Mouse (Mus musculus) adrenal gland, adult 10 weeks (tissue): ENCODE measurements around the gene Ubqln3. TPM values are rescaled to one million over a fixed set of nuclear protein-coding genes. Genes with fewer than 3 reads are reported as not detected.

Source experiments
- polyA plus RNA-seq: library from polyadenylated mRNA; stranded (reverse); fragments of 350-450 nt; fragmentation: Illumina TruSeq; extraction: RNeasy Lipid Tissue Mini Kit (QIAGEN cat#74804); gene quantifications from one replicate; pipeline ENCODE4 v1.2.3, GENCODE M21; 2014; ENCODE audit warnings: low read depth, low replicate concordance

The Ubqln3 gene
- not detected for polyA plus RNA-seq

DNA sequence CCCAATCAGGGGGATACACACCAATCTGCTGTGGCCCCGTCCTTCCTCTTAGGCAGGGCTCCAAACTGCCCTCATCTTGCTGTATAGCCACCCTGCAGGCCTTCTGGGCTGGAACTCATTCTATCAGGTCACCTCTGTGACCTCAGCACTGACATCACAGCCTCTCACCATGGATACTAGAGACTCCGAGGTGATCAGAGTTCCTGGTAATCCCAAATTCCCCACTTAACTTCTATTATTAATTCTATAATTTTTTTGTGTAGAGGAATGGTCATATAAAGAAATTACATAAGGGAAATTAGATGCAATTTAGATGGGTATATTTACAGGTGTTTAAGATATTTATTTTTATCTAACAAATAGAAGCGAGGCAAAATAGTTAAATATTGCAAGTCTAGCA is at the start of gene Ubqln3:
Gene Ubqln3, minus strand, starts transcription at position 101 of the 400 bp plus-strand sequence.

DNA sequence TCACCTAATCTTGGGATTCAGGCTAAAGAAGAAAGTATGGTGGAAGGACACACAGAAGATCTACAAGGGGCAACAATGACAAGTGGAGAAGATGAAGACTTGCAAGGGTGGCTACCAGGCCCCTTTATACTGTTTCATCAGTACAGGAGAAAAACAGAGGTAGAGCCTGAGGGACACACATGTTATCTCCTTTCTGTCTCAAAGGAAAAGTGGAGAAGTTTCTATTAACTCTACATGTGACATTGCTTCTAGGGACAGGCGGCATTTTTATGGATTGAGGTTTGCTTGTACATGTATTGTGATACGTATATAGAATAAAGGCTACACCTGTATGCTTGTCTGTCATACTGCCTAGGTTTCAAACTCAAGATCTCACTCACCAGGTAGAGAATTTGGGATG is 40.2 kb upstream of the Ubqln3 start, which contains the start of gene Olfr648:
Gene Olfr648, minus strand, starts transcription at position 101 of the 400 bp plus-strand sequence.

DNA sequence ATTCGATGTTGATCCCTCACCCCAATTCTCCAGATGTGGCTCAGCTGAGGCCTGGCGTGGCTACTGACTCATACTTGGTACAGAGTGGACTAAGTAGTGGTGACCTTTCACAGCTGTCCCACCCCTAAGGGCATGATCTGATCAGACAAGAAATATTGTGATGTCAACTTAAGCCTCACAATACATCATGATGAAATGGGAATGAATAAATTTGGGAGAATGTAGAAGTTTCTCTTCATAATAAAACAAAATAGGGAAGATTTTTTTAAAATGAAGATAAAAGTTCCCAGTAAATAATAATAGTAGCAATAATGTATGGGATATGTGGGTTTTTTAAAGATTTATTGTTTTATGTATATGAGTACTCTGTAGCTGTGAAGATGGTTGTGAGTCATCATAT is 7.4 kb upstream of the Ubqln3 start, which contains the start of gene Ubqlnl:
Gene Ubqlnl, minus strand, starts transcription at position 101 of the 400 bp plus-strand sequence.

DNA sequence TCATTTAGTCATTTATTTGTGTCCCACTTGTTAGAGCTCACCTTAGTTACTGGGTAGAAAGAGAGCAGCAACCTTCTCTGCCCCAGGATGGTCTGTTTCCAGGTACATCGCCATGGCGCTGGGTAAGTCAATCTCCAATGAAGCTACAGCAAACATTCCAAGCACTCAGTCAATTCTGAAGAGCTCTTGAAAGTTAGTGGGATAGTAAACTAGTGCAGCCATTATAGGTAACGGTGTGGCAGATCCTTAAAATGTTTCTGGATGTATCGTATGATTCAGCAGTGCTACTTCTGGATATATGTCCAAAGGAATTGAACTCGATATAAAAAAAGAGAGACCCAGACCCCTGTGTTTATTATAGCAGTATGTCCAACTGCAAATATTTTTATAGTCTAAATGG is 5.8 kb downstream of the Ubqln3 start, which contains the start of gene Olfr643:
Gene Olfr643, minus strand, starts transcription at position 101 of the 400 bp plus-strand sequence.

DNA sequence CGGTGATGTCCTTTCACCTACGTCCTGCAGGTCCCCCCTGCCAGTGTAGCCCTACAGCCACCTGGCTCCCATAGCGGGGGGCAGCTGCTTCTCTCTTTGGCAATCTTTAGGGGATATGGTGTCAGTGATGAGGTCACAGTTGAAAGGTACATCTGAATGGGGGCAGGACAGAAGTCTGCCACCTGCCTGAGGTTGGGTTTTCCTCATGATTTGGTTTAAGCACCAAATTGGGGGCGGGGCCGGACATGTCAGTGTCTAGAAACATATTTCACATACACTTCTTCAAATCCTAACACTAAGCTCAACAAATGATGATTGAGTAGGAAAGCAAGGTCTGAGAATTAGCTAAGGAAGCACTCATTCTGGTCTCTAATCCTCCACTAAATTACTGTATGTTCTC is 13.4 kb downstream of the Ubqln3 start, which contains the start of gene Ubqln5:
Gene Ubqln5, minus strand, starts transcription at position 101 of the 400 bp plus-strand sequence.

DNA sequence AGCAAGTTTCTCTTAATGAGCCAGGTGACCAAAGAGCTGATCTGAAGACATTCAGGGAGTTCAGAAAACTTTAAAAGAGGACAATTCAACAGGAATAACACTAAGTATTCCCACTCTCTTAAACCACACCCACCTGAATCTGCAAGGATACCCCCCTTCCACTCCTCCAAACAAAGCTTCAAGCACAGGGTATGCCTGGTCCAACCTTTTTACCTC is 38.4 kb downstream of the Ubqln3 start, which contains the start of gene Olfr646:
Gene Olfr646, plus strand, starts transcription at position 117 of the 216 bp plus-strand sequence.

Other genes with a start within 250 kb of the Ubqln3 start
- not detected for gene Olfr64, start 248.8 kb downstream of the Ubqln3 start, polyA plus RNA-seq
- not detected for gene Olfr65, start 239.8 kb downstream of the Ubqln3 start, polyA plus RNA-seq
- not detected for gene Olfr631, start 214.5 kb downstream of the Ubqln3 start, polyA plus RNA-seq
- gene Olfr632, start 208.9 kb downstream of the Ubqln3 start, polyA plus RNA-seq, result not detected
- not detected for gene Olfr633, start 198.8 kb downstream of the Ubqln3 start, polyA plus RNA-seq
- not detected for gene Olfr635, start 172.1 kb downstream of the Ubqln3 start, polyA plus RNA-seq
- gene Olfr638, start 144.5 kb downstream of the Ubqln3 start, polyA plus RNA-seq, result not detected
- not detected for gene Olfr639, start 126.0 kb downstream of the Ubqln3 start, polyA plus RNA-seq
- gene Olfr640, start 117.7 kb downstream of the Ubqln3 start, polyA plus RNA-seq, result not detected
- gene Olfr641, start 107.8 kb downstream of the Ubqln3 start, polyA plus RNA-seq, result not detected
- gene Olfr642, start 90.6 kb downstream of the Ubqln3 start, polyA plus RNA-seq, result not detected
- not detected for gene 4930516K23Rik, start 81.8 kb downstream of the Ubqln3 start, polyA plus RNA-seq
- gene Olfr644, start 71.4 kb downstream of the Ubqln3 start, polyA plus RNA-seq, result not detected
- gene Olfr645, start 57.8 kb downstream of the Ubqln3 start, polyA plus RNA-seq, result not detected
- not detected for gene Olfr646, start 38.4 kb downstream of the Ubqln3 start, polyA plus RNA-seq
- gene Ubqln5, start 13.5 kb downstream of the Ubqln3 start, polyA plus RNA-seq, result not detected
- not detected for gene Olfr643, start 5.9 kb downstream of the Ubqln3 start, polyA plus RNA-seq
- not detected for gene Ubqlnl, start 7.3 kb upstream of the Ubqln3 start, polyA plus RNA-seq
- gene Olfm5, start 21.6 kb upstream of the Ubqln3 start, polyA plus RNA-seq, result not detected
- gene Olfr648, start 40.1 kb upstream of the Ubqln3 start, polyA plus RNA-seq, result not detected
- gene Olfr649, start 52.7 kb upstream of the Ubqln3 start, polyA plus RNA-seq, result not detected
- 1.0 TPM for gene Trim6, start 75.5 kb upstream of the Ubqln3 start, polyA plus RNA-seq
- gene Trim34a, start 101.2 kb upstream of the Ubqln3 start, polyA plus RNA-seq, result 37.6 TPM
- gene Trim5, start 144.8 kb upstream of the Ubqln3 start, polyA plus RNA-seq, result 11.2 TPM
- 44.0 TPM for gene Trim12a, start 172.2 kb upstream of the Ubqln3 start, polyA plus RNA-seq
- not detected for gene Trim34b, start 186.2 kb upstream of the Ubqln3 start, polyA plus RNA-seq
- gene Trim12c, start 210.1 kb upstream of the Ubqln3 start, polyA plus RNA-seq, result 52.3 TPM
- 0.58 TPM for gene Trim30b, start 226.6 kb upstream of the Ubqln3 start, polyA plus RNA-seq